Mouse (Mus musculus) megakaryocyte, embryonic 14.5 days (primary cell): ENCODE results near the gene Ttc4.

Experiments used
- FLI1 ChIP-seq: IDR thresholded peaks from 2 replicates; pipeline ENCODE4 v1.6.1; 2012; ENCODE audit warnings: low read length, inconsistent platforms, mixed read lengths
- GATA1 ChIP-seq: IDR thresholded peaks from 3 replicates; pipeline ENCODE4 v1.6.1; 2012; ENCODE audit warnings: mixed read lengths, low read length, inconsistent platforms, borderline replicate concordance

DNA sequence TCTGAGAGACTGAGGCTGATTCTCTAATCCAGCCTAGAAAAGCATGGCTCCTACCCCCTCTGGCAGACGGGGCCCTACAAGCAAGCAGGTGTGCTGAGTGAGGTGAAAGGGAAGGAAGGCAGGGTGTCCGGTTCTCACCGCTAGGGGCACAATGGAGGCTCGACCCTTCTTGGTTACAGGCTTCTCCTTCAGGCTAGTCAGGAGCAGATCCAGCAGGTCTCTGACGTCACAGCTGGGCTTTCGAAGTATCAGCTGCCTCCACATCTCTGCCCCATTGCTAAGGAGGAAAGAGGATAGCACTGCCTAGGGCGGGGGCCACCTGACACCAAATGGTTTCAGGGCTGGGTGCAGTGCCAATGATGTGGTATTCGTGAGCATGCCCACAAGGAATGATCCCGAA lies 21.2 kb upstream of the Ttc4 start:
- TF ChIP-seq GATA1, result no peak
- no peak for TF ChIP-seq FLI1
